Mouse (Mus musculus): ENCODE results near the gene Tnfrsf22.
"Not testable (repeated sequence)": the region's sequence is repeated elsewhere in the genome, so short reads cannot be mapped to it uniquely, and the experiment has no call there.

DNA sequence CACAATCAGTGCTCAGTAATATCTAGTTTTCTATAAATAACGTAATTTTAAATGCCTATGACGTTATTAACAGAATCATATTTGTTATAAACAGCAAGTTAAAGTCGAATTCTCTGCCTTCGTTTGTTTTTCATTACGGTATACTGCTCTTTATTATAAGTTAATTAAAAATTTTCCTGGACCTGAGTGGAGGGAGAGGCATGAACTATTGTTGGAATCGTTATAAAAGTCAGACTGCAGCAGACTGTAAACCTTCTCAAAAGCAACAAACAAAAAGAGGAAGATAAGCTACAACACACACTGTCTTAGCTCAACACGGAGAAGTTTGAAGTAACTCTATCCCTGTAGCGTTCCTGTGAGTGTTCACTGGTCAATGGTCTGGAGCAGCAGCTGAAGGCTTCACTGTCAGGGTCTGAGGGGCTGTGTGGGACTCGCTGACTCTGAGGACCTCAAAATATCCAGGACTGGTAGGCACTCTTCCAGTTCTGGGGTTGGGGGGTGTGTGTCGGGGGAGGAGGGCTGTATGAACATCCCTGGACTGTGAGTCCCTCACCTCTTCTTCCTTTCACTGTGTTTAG lies 397 bp upstream of the Tnfrsf22 start:
- not testable (repeated sequence) for TF ChIP-seq CTCF (conservative IDR thresholded peaks at IDR 0.05; ENCODE audit: low read length); NANOG (IDR thresholded peaks at IDR 0.05; ENCODE audit: borderline replicate concordance, low read length)

Measured in E14TG2a.4 (cell line).